ENCODE assay signal across 9 mouse cellular contexts in genomic region chr1:89928676-89929075, GRCm38 (mm10). TPM values are rescaled to one million over a fixed set of nuclear protein-coding genes. Genes with fewer than 3 reads are reported as not detected.
DNase-seq lines count a peak whose midpoint lies in the region; ATAC-seq lines count a peak whose summit lies in the region.
"Had no signal": no experiment of that assay in that cellular context is flagged by ENCODE, and none has a peak within 500 bp of the region (broad histone marks: within the 10 kb centered on the region; RNA-seq: fewer than 3 reads in every experiment).

No protein-coding gene starts in this region.

- no peak for DNase-seq in heart, postnatal 25 days (ENCODE audit: low spot score)
- peak; percentile 35 for DNase-seq in embryonic facial prominence, embryonic 11.5 days (ENCODE audit: low spot score)
- no peak for DNase-seq in yolk sac, embryonic 10.5 days (ENCODE audit: low spot score)
- no peak for DNase-seq in gastrocnemius, postnatal 25 days

- H3K4me2 ChIP-seq in heart, embryonic 16.5 days (ENCODE audit: low read depth, low read length) = peak overlapping the region; percentile 11
- H3K4me2 ChIP-seq in embryonic facial prominence, embryonic 11.5 days (ENCODE audit: low read depth, low read length) = peak overlapping the region; percentile 23; the same call in 1 of the 2 replicates
- H3K4me2 ChIP-seq in hindbrain, embryonic 16.5 days (ENCODE audit: low read length) = peak overlapping the region; percentile 46
- H3K4me2 ChIP-seq in midbrain, embryonic 15.5 days = peak overlapping the region; percentile 5

- H3K4me1 ChIP-seq in heart, embryonic 16.5 days (ENCODE audit: control insufficient read depth, insufficient read depth, low read length) = peaks cover 14% of the 10 kb centered on the region; the same call in 1 of the 2 replicates
- peaks cover 7% of the 10 kb centered on the region for H3K4me1 ChIP-seq in embryonic facial prominence, embryonic 11.5 days (ENCODE audit: control insufficient read depth, insufficient read depth, low read length)
- peaks cover 21% of the 10 kb centered on the region for H3K4me1 ChIP-seq in hindbrain, embryonic 16.5 days (ENCODE audit: control insufficient read depth, insufficient read depth, low read depth, low read length)
- H3K4me1 ChIP-seq in midbrain, embryonic 15.5 days = peaks cover 33% of the 10 kb centered on the region

- WGBS in heart, embryonic 16.5 days = 8% methylated on average over 25 of the region's 25 CpGs
- 4% methylated on average over 25 of the region's 25 CpGs for WGBS in embryonic facial prominence, embryonic 11.5 days
- 14% methylated on average over 25 of the region's 25 CpGs for WGBS in hindbrain, embryonic 16.5 days
- 6% methylated on average over 25 of the region's 25 CpGs for WGBS in midbrain, embryonic 15.5 days

- H3K9me3 ChIP-seq in heart, embryonic 16.5 days (replicated peaks; ENCODE audit: control insufficient read depth, low read length) = no peaks in the 10 kb centered on the region
- no peaks in the 10 kb centered on the region for H3K9me3 ChIP-seq in embryonic facial prominence, embryonic 11.5 days (replicated peaks; ENCODE audit: control insufficient read depth, low read length)
- H3K9me3 ChIP-seq in hindbrain, embryonic 16.5 days (ENCODE audit: control insufficient read depth, low read length) = no peaks in the 10 kb centered on the region
- no peaks in the 10 kb centered on the region for H3K9me3 ChIP-seq in midbrain, embryonic 15.5 days

- peaks cover 92% of the 10 kb centered on the region for H3K27me3 ChIP-seq in heart, embryonic 16.5 days (ENCODE audit: control insufficient read depth, insufficient read depth, low read length)
- H3K27me3 ChIP-seq in embryonic facial prominence, embryonic 11.5 days (ENCODE audit: control insufficient read depth, insufficient read depth, low read length) = peaks cover 76% of the 10 kb centered on the region
- peaks cover 34% of the 10 kb centered on the region for H3K27me3 ChIP-seq in hindbrain, embryonic 16.5 days (replicated peaks; ENCODE audit: control insufficient read depth, insufficient read depth, low read length)
- H3K27me3 ChIP-seq in midbrain, embryonic 15.5 days (replicated peaks) = peaks cover 76% of the 10 kb centered on the region

- intact Hi-C loops in heart, postnatal 25 days (cut with DNase I) = loop anchor here (10.0 kb wide), 1 partner anchor 64 kb away; no protein-coding TSS in a partner anchor

- no peak overlapping the region for H3K27ac ChIP-seq in heart, embryonic 16.5 days (ENCODE audit: low read length)
- H3K27ac ChIP-seq in embryonic facial prominence, embryonic 11.5 days (replicated peaks; ENCODE audit: low read depth, low read length) = no peak overlapping the region
- H3K27ac ChIP-seq in hindbrain, embryonic 16.5 days (ENCODE audit: low read depth, low read length) = no peak overlapping the region
- H3K27ac ChIP-seq in midbrain, embryonic 15.5 days = no peak overlapping the region

- H3K4me3 ChIP-seq in heart, embryonic 16.5 days (ENCODE audit: low read length) = peak overlapping the region; percentile 6
- H3K4me3 ChIP-seq in embryonic facial prominence, embryonic 11.5 days (ENCODE audit: low read depth, low read length) = peak overlapping the region; percentile 50; the same call in 1 of the 2 replicates
- peak overlapping the region; percentile 50 for H3K4me3 ChIP-seq in hindbrain, embryonic 16.5 days (ENCODE audit: low read length)
- peak overlapping the region; percentile 18 for H3K4me3 ChIP-seq in midbrain, embryonic 15.5 days

- no peaks in the 10 kb centered on the region for H3K36me3 ChIP-seq in heart, embryonic 16.5 days (ENCODE audit: control insufficient read depth, insufficient read depth)
- H3K36me3 ChIP-seq in embryonic facial prominence, embryonic 11.5 days (replicated peaks; ENCODE audit: control insufficient read depth, insufficient read depth, low read depth, low read length) = no peaks in the 10 kb centered on the region
- H3K36me3 ChIP-seq in hindbrain, embryonic 16.5 days (ENCODE audit: control insufficient read depth, insufficient read depth, low read length) = no peaks in the 10 kb centered on the region
- H3K36me3 ChIP-seq in midbrain, embryonic 15.5 days (replicated peaks) = no peaks in the 10 kb centered on the region
- H3K36me3 ChIP-seq: G1E had no signal

- no peak for ATAC-seq in heart, embryonic 16.5 days (replicated peaks; ENCODE audit: extremely low read depth, insufficient read depth, low FRiP score)
- ATAC-seq in embryonic facial prominence, embryonic 11.5 days (replicated peaks; ENCODE audit: insufficient number of reproducible peaks, low FRiP score, low TSS enrichment, low read depth) = no peak
- no peak for ATAC-seq in hindbrain, embryonic 16.5 days
- no peak for ATAC-seq in midbrain, embryonic 15.5 days (replicated peaks)
- ATAC-seq in monocyte, adult 5-6 weeks (replicated peaks; ENCODE audit: insufficient number of reproducible peaks, low FRiP score, low TSS enrichment, poor library complexity, severe bottlenecking) = no peak

- H3K9ac ChIP-seq in heart, embryonic 16.5 days (ENCODE audit: low read length) = no peak overlapping the region
- no peak overlapping the region; the same call in 1 of the 2 replicates for H3K9ac ChIP-seq in embryonic facial prominence, embryonic 11.5 days (replicated peaks; ENCODE audit: low read length)
- H3K9ac ChIP-seq in hindbrain, embryonic 16.5 days (ENCODE audit: low read depth, low read length) = peak overlapping the region; percentile 18; the same call in 1 of the 2 replicates
- H3K9ac ChIP-seq in midbrain, embryonic 15.5 days = no peak overlapping the region

RNA-seq across cellular contexts. Expression of gene Gbx2, which starts 2.3 kb away (rescaled TPM):
- not detected in 2 replicates for polyA plus RNA-seq in heart, embryonic 16.5 days (2015; fragmentation: Nextera tagmentation; extraction: Ambion mirVana)
- under 1 TPM in 1 of 2 experiments, not detected in 1; 0.22 TPM for total RNA-seq in heart, postnatal 25 days (2021)
- polyA plus RNA-seq in embryonic facial prominence, embryonic 11.5 days (2014; fragmentation: Nextera tagmentation; extraction: Ambion mirVana) = 5.5 and 7.2 TPM in 2 replicates
- polyA plus RNA-seq in hindbrain, embryonic 16.5 days (2015; fragmentation: Nextera tagmentation; extraction: Ambion mirVana) = 33.0 and 35.8 TPM in 2 replicates
- 18.4 and 23.8 TPM in 2 replicates for polyA plus RNA-seq in midbrain, embryonic 15.5 days (2015; fragmentation: Nextera tagmentation; extraction: Ambion mirVana)
- total RNA-seq in monocyte, adult 5-6 weeks (2017) = not detected in 3 replicates
- total RNA-seq in gastrocnemius, postnatal 25 days (2021) = under 1 TPM in 1 of 2 experiments, not detected in 1; 0.23 TPM
- polyA plus RNA-seq: G1E had no signal
